Mouse (Mus musculus) kidney, embryonic 15.5 days (tissue): ENCODE data around the gene Fyn. TPM values are rescaled to one million over a fixed set of nuclear protein-coding genes. Genes with fewer than 3 reads are reported as not detected.
A peak's percentile ranks its signal among the peaks of the same experiment; 100 is the strongest.

ENCODE experiments used
- ATAC-seq: fragments of 200-750 bp; cut with Nextera tagmentation; replicated peaks from 2 replicates; pipeline ENCODE4 v1.8.0; 2017; ENCODE audit warnings: moderate TSS enrichment; ENCODE audit not compliant: low FRiP score
- H3K27ac ChIP-seq: fragments of 300-500 bp; sonication (generic); 2 replicates; pipeline ENCODE4 v1.5.1; 2015; ENCODE audit warnings: mild to moderate bottlenecking, inconsistent platforms
- H3K27me3 ChIP-seq: fragments of 300-500 bp; sonication (generic); 2 replicates; pipeline ENCODE4 v1.6.1; 2015; ENCODE audit warnings: inconsistent platforms
- H3K36me3 ChIP-seq: fragments of 300-500 bp; sonication (generic); 2 replicates; pipeline ENCODE4 v1.6.1; 2015; ENCODE audit warnings: inconsistent platforms
- H3K4me1 ChIP-seq: fragments of 300-500 bp; sonication (generic); 2 replicates; pipeline ENCODE4 v1.6.1; 2015; ENCODE audit warnings: inconsistent platforms
- H3K4me2 ChIP-seq: fragments of 300-500 bp; sonication (generic); 2 replicates; pipeline ENCODE4 v1.6.1; 2015; ENCODE audit warnings: moderate library complexity, mild to moderate bottlenecking, inconsistent platforms
- H3K4me3 ChIP-seq: fragments of 300-500 bp; sonication (generic); replicated peaks from 2 replicates; pipeline ENCODE4 v1.5.1; 2015; ENCODE audit warnings: mild to moderate bottlenecking, inconsistent platforms
- H3K9ac ChIP-seq: fragments of 300-500 bp; sonication (generic); 2 replicates; pipeline ENCODE4 v1.6.1; 2015; ENCODE audit warnings: mild to moderate bottlenecking, inconsistent platforms
- H3K9me3 ChIP-seq: fragments of 300-500 bp; sonication (generic); replicated peaks from 2 replicates; pipeline ENCODE4 v1.6.1; 2016; ENCODE audit warnings: inconsistent platforms
- WGBS: fragments of 180-500 bp; shearing (Covaris S2); methylation state at CpG from one replicate; pipeline ENCODE4 v1.1.7; 2015; ENCODE audit warnings: mixed read lengths; 5-methylcytosine and 5-hydroxymethylcytosine counted together
- polyA plus RNA-seq: library from polyadenylated mRNA; unstranded; fragments of >200 nt; fragmentation: Nextera tagmentation; extraction: Ambion mirVana; gene quantifications from 2 replicates; pipeline ENCODE4 v1.2.1, GENCODE M21; 2015

Gene Fyn
- polyA plus RNA-seq, 1 experiment from 2014 or later, result 26.2 TPM

- no peak for ATAC-seq
- Histone ChIP-seq H3K4me2 (no peak overlapping the region), H3K4me1 (peaks cover 26% of the 10 kb centered on the region), H3K27ac (no peak overlapping the region), H3K27me3 (no peaks in the 10 kb centered on the region), H3K9me3 (no peaks in the 10 kb centered on the region), H3K9ac (no peak overlapping the region), H3K36me3 (no peaks in the 10 kb centered on the region), H3K4me3 (no peak overlapping the region)
- 56% methylated on average over 5 of the region's 5 CpGs for WGBS
Measured at GRCm38 (mm10) chr10:39379721-39380370, 11.2 kb downstream of the Fyn start.

- H3K27me3 ChIP-seq, result no peaks in the 10 kb centered on the region
- ATAC-seq, result no peak
Measured at GRCm38 (mm10) chr10:39385259-39385658, 16.6 kb downstream of the Fyn start.

GRCm38 (mm10) chr10:39386203-39386602 is 17.5 kb downstream of the Fyn start:
- H3K4me3 ChIP-seq, result no peak overlapping the region
- H3K9ac ChIP-seq, result no peak overlapping the region
- no peaks in the 10 kb centered on the region for H3K27me3 ChIP-seq
- H3K36me3 ChIP-seq, result peaks cover 4% of the 10 kb centered on the region
- H3K9me3 ChIP-seq, result peaks cover 1% of the 10 kb centered on the region; the same call in 1 of the 2 replicates
- peak; percentile 36; the same call in 1 of the 2 replicates for ATAC-seq
- 54% methylated on average over 15 of the region's 15 CpGs for WGBS
- H3K27ac ChIP-seq, result 0 out of 2 replicates have a peak overlapping the region, but pooled peaks have one; percentile 32
- H3K4me2 ChIP-seq, result no peak overlapping the region
- H3K4me1 ChIP-seq, result peaks cover 22% of the 10 kb centered on the region

More at GRCm38 (mm10) chr10:39385259-39385658, 16.6 kb downstream of the Fyn start:
- Histone ChIP-seq H3K9me3 (no peaks in the 10 kb centered on the region), H3K4me1 (peaks cover 22% of the 10 kb centered on the region), H3K36me3 (no peaks in the 10 kb centered on the region), H3K27ac (no peak overlapping the region), H3K4me3 (no peak overlapping the region), H3K4me2 (no peak overlapping the region), H3K9ac (no peak overlapping the region)
- 56% methylated on average over 8 of the region's 8 CpGs for WGBS

GRCm38 (mm10) chr10:39387024-39387423 is 18.4 kb downstream of the Fyn start:
- Histone ChIP-seq H3K4me2 (no peak overlapping the region), H3K4me1 (peaks cover 22% of the 10 kb centered on the region), H3K36me3 (peaks cover 9% of the 10 kb centered on the region), H3K27ac (no peak overlapping the region), H3K9ac (no peak overlapping the region), H3K4me3 (no peak overlapping the region), H3K9me3 (peaks cover 6% of the 10 kb centered on the region; the same call in 1 of the 2 replicates), H3K27me3 (no peaks in the 10 kb centered on the region)
- ATAC-seq, result no peak
- 64% methylated on average over 5 of the region's 5 CpGs for WGBS

GRCm38 (mm10) chr10:39387556-39387955 is 18.9 kb downstream of the Fyn start:
- 68% methylated on average over 11 of the region's 11 CpGs for WGBS
- Histone ChIP-seq H3K4me1 (peaks cover 22% of the 10 kb centered on the region), H3K9me3 (peaks cover 6% of the 10 kb centered on the region; the same call in 1 of the 2 replicates), H3K4me2 (no peak overlapping the region), H3K27ac (no peak overlapping the region), H3K4me3 (no peak overlapping the region), H3K27me3 (no peaks in the 10 kb centered on the region), H3K9ac (no peak overlapping the region), H3K36me3 (peaks cover 9% of the 10 kb centered on the region)
- ATAC-seq, result no peak

GRCm38 (mm10) chr10:39388144-39388543 is 19.5 kb downstream of the Fyn start:
- H3K9ac ChIP-seq, result no peak overlapping the region
- H3K36me3 ChIP-seq, result peaks cover 9% of the 10 kb centered on the region
- no peak for ATAC-seq
- H3K27ac ChIP-seq, result no peak overlapping the region
- peaks cover 22% of the 10 kb centered on the region for H3K4me1 ChIP-seq
- WGBS, result 86% methylated on average over 3 of the region's 3 CpGs
- no peaks in the 10 kb centered on the region for H3K27me3 ChIP-seq
- H3K4me3 ChIP-seq, result no peak overlapping the region
- H3K4me2 ChIP-seq, result no peak overlapping the region
- peaks cover 6% of the 10 kb centered on the region; the same call in 1 of the 2 replicates for H3K9me3 ChIP-seq

GRCm38 (mm10) chr10:39389451-39389891 is 20.8 kb downstream of the Fyn start:
- peaks cover 27% of the 10 kb centered on the region for H3K4me1 ChIP-seq
- no peak overlapping the region for H3K9ac ChIP-seq
- 72% methylated on average over 11 of the region's 11 CpGs for WGBS
- peaks cover 9% of the 10 kb centered on the region for H3K36me3 ChIP-seq
- no peak for ATAC-seq
- no peak overlapping the region for H3K4me2 ChIP-seq
- no peaks in the 10 kb centered on the region for H3K27me3 ChIP-seq
- H3K9me3 ChIP-seq, result peaks cover 6% of the 10 kb centered on the region; the same call in 1 of the 2 replicates
- no peak overlapping the region for H3K4me3 ChIP-seq
- H3K27ac ChIP-seq, result no peak overlapping the region

GRCm38 (mm10) chr10:39390541-39390940 is 21.9 kb downstream of the Fyn start:
- Histone ChIP-seq H3K9me3 (peaks cover 6% of the 10 kb centered on the region; the same call in 1 of the 2 replicates), H3K4me1 (peaks cover 23% of the 10 kb centered on the region), H3K4me3 (no peak overlapping the region), H3K4me2 (no peak overlapping the region), H3K27ac (no peak overlapping the region), H3K36me3 (peaks cover 15% of the 10 kb centered on the region), H3K9ac (no peak overlapping the region), H3K27me3 (no peaks in the 10 kb centered on the region)
- no peak for ATAC-seq
- WGBS, result 71% methylated on average over 7 of the region's 7 CpGs

- peaks cover 6% of the 10 kb centered on the region; the same call in 1 of the 2 replicates for H3K9me3 ChIP-seq
- ATAC-seq, result no peak
Measured at GRCm38 (mm10) chr10:39392900-39393483, 24.3 kb downstream of the Fyn start.

GRCm38 (mm10) chr10:39395544-39395943 is 26.9 kb downstream of the Fyn start:
- H3K27me3 ChIP-seq, result no peaks in the 10 kb centered on the region
- H3K9ac ChIP-seq, result no peak overlapping the region
- no peak overlapping the region for H3K4me3 ChIP-seq
- H3K4me1 ChIP-seq, result peaks cover 17% of the 10 kb centered on the region; the same call in 1 of the 2 replicates
- WGBS, result 86% methylated on average over 5 of the region's 5 CpGs
- peaks cover 6% of the 10 kb centered on the region; the same call in 1 of the 2 replicates for H3K9me3 ChIP-seq
- no peak overlapping the region for H3K4me2 ChIP-seq
- H3K36me3 ChIP-seq, result peaks cover 16% of the 10 kb centered on the region
- H3K27ac ChIP-seq, result no peak overlapping the region
- ATAC-seq, result no peak

More at GRCm38 (mm10) chr10:39392900-39393483, 24.3 kb downstream of the Fyn start:
- H3K27me3 ChIP-seq, result no peaks in the 10 kb centered on the region
- H3K9ac ChIP-seq, result no peak overlapping the region
- 76% methylated on average over 6 of the region's 6 CpGs for WGBS
- H3K4me2 ChIP-seq, result no peak overlapping the region
- H3K36me3 ChIP-seq, result peaks cover 16% of the 10 kb centered on the region
- H3K4me1 ChIP-seq, result peaks cover 12% of the 10 kb centered on the region; the same call in 1 of the 2 replicates
- H3K27ac ChIP-seq, result no peak overlapping the region
- no peak overlapping the region for H3K4me3 ChIP-seq

- no peak overlapping the region for H3K4me2 ChIP-seq
- ATAC-seq, result no peak
- H3K36me3 ChIP-seq, result peaks cover 10% of the 10 kb centered on the region; the same call in 1 of the 2 replicates
- 78% methylated on average over 7 of the region's 7 CpGs for WGBS
- H3K4me1 ChIP-seq, result peaks cover 17% of the 10 kb centered on the region; the same call in 1 of the 2 replicates
- no peaks in the 10 kb centered on the region for H3K27me3 ChIP-seq
- no peak overlapping the region for H3K4me3 ChIP-seq
- H3K9me3 ChIP-seq, result 0 out of 2 replicates have a peak, but pooled peaks cover 4% of the 10 kb centered on the region
- no peak overlapping the region for H3K27ac ChIP-seq
- no peak overlapping the region for H3K9ac ChIP-seq
Measured at GRCm38 (mm10) chr10:39398924-39399323, 30.3 kb downstream of the Fyn start.

GRCm38 (mm10) chr10:39400155-39400554 is 31.5 kb downstream of the Fyn start:
- Histone ChIP-seq H3K4me2 (no peak overlapping the region), H3K9ac (no peak overlapping the region), H3K4me3 (no peak overlapping the region), H3K36me3 (peaks cover 8% of the 10 kb centered on the region; the same call in 1 of the 2 replicates), H3K4me1 (peaks cover 11% of the 10 kb centered on the region; the same call in 1 of the 2 replicates), H3K9me3 (0 out of 2 replicates have a peak, but pooled peaks cover 4% of the 10 kb centered on the region), H3K27ac (no peak overlapping the region), H3K27me3 (no peaks in the 10 kb centered on the region)
- ATAC-seq, result no peak
- 83% methylated on average over 5 of the region's 5 CpGs for WGBS
